Mouse (Mus musculus) kidney, postnatal 4 days (tissue): ENCODE measurements around the gene Gm48551.

Experiments
- DNase-seq, 2 experiments: peaks; one replicate each; pipeline ENCODE4 v3.0.0; 2021; ENCODE audit warnings: mixed read lengths in 2 of 2

The Gm48551 gene

DNA sequence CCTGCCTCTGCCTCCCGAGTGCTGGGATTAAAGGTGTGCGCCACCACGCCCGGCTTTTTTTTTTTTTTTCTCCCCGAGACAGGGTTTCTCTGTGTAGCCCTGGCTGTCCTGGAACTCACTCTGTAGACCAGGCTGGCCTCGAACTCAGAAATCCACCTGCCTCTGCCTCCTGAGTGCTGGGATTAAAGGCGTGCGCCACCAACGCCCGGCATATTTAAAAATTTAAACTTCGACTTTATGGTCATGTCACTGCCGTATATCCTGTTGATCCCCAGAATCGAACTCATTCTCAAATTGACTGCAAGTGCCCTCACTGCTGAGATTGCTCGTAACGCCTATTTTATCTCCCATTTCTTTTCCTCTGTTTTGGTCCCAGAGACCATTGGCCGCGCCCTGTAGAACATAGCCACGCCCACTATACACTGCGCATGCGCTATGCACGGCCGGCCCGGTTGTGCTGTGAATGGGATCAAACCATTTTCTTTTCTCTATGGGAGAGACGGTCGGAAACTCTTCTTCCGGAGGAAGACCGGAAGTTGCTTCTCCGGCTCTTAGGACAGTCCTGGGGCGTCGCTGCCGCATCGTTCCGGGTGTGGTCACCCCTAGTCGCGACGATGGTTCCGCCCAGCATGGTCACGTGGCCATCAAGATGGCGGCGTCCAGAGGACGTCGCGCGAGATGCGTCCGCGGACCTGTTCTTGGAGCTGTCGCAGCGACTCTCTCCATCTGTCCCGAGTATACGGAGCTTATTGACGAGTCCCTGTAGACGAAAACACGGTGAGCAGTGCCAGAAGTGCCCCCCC lies at the start of gene Gm48551, which contains the start of gene Dohh:
Gene Gm48551 (plus strand): TSS at position 665 of the 803 bp plus-strand sequence.
Gene Dohh (plus strand): TSS at position 627 of the 803 bp plus-strand sequence.
- DNase-seq, result peak; percentile 100

DNA sequence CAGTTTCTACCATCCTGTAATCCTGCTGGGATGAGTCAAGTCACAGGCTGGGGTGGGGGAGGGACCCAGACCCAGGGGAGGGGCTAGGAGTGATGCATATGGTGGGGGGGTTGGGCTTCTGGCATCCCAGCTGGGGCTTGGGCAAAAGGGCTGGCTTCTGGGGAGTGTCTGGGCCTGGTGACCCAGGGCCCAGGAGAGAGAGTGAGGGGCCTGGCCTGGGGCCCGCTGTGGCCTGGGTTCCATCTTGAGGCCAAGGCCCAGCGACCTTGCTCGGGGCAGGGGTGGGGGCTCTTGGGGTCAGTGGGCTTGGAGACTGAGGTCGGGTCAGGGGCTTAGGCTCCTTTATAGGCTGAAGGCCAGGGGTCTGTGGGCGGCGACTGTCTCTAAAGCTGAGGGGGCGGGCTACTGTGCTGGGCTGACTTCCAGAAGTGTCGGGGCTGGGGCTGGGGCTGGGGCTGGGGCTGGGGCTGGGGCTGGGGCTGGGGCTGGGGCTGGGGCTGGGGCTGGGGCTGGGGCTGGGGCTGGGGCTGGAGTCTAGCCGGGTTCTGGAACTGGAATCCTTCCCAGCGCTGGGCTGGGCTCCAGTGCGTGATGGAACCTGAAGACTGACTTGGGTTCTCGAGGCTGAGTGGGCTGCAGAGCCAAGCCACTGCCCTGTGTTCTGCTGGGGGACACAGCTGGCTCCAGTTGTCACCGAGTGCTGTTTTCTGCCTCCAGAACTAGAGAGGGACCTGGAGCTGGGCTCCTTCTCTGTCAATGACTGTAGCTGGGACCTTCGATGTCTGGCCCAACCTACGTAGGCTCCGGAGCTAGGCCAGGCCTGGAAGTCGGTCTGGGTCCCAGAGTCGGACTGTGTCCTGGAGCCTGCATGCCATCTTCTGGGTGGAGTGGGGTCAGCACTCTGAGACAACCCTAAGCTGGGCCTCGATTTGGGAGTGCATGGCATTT lies 48.6 kb upstream of the Gm48551 start:
- peak; percentile 57 to 71 for DNase-seq

DNA sequence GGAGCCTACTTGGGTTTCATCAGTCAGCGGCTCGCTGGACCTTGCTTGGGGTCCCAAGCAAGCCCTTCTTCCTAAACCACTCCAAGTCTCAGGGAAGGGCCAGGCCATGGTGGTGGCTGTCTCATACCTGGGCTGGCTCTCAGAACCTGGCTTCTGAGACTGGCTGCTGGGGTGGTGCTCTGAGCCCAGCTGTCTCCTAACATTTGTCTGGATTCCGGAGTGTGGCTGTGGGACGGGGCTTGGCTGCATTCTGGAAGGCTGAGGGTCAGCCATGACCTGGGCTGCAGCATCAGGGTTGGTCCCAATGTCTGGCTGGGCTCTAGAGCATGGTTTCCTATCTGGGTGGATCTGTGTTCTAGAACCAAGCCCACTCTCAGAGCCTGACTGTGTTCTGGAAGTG lies 47.7 kb upstream of the Gm48551 start:
- no peak for DNase-seq

DNA sequence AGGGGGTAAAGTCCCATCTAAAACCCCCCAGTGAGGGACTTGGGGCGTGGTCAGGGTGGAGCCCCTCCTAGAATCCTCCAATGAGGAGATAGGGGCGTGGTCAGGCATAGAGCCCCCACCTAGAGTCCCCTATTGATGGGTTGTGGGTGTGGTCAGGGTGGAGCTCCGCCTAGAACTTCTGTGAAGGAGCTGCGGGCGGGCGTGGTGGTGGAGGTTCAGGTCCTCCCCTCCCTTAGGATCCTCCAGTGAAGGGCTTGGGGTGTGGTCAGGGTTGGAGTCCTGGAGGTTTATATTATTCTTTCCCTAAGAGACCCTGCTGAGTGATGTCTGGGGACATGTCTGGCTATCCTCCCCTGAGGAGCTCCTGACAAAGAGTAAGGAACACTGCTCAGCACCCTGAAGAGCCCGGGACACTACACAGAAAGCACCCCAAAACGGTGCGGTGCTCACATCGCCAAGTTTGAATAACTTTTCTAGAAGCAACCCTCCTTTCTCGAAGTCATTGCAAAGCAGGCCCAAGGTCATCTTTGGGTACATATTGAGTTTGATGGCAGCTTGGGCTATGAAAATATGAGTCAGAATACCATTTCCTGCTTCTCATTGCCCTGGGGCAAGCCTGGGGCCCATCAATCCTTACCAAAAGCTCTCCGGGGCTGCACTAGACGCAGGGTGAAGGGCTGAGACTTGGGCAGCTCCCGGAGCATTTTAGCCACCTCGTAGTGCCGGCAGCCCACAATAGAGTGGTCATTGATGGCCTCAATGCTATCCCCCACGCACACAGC lies 43.5 kb upstream of the Gm48551 start:
- no peak for DNase-seq

DNA sequence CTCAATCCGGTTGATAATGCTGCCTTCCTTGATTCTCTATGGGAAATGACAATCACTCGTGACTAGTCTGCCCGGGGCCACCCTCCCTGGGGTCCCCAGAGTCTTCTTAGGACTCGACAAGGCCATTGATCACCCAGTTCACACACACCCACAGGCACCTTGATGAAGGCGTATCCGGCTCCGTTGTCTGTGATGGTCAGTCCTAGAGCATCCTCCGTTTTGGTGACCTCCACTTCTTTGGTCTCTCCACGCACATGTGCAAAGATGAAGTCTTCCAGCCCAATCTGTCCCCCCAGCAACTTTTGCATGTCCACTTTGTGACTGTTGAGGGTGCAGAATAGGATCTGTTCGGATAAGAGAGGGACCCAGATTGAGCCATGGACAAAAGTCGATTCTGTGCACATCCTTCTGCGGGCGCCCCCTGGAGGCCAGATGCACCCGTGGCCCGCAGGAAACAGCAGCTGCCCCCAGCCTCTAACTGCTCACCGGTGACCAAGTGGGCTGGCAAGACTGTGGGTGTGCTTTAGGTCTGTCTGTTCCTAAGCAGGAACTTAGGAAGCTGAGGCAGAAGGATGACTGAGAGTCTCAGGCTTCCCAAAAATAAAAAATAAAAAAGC lies 42.8 kb upstream of the Gm48551 start:
- peak; percentile 88 to 90 for DNase-seq

DNA sequence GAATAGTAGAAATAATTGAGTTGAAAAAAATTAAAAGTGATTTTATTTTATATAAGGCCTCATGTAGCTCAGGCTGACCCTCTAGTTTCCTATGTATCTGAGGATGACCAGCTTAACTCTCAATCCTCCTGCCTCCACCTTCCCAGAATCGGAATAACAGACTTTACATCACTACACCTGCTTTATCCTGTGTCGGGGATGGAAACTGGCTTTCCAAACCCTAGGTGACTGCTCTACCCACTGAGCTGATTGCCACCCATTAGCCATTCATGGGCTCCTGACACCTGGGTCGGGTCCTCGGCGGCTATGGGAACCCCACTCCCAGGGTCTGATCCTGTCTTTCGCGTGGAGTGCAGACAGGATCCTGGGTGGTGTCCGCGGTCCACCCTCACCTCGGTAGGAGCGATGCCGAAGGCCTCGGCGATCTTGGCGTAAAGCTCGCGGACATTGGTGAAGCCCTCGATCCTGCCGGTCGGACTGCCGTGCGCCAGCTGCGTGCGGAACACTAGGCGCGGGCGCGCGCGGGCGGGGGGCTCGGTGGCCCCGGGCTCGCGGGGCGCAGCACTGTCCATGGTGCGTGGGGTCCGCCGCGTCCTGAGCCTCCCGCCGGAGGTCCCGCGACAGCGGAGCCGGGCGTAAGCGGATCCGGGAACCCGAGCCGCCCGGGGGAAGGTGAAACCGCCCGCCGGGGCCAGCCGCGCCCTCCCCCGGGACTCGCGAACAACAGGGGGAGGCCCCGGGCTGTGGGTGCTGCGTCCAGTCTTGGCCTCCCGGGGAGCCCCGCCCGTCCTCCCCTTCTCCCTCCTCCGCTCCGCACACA lies 41.4 kb upstream of the Gm48551 start, which contains the start of gene Gipc3:
Gene Gipc3 (minus strand): TSS at position 581 of the 820 bp plus-strand sequence.
- no peak for DNase-seq

DNA sequence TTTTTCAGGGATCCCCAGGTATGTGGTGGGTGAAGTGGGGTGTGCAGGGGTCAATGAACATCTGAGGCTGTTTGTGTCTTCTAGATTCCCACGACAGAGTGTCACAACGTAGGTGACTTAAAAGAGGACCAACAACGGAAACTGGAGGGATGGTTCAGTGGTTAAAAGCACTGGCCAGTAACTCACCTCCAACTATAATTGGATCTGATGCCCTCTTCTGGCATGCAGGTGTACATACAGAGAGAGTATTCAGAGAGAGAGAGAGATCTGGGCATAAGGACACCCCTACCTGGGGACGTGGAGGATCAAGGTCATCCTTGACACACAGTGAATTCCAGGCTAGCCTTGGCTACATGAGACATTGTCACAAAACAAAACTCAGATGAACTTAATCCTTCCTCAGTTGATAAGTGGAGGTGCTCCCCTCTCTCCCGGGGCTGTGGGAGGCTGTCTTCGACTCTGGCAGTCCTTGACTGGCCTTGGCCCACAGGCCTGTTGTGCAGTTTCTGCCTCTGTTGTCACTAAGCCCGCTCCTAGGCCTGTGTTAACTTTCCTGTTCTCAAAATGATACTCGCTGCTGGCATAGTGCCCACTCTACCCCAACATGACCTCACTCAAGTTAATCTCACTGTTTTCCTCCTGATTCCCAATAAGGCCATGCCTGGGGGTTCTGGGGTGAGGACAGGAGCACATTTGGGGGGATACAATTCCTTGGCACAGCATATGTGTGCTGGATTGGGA lies 39.7 kb upstream of the Gm48551 start:
- no peak for DNase-seq

DNA sequence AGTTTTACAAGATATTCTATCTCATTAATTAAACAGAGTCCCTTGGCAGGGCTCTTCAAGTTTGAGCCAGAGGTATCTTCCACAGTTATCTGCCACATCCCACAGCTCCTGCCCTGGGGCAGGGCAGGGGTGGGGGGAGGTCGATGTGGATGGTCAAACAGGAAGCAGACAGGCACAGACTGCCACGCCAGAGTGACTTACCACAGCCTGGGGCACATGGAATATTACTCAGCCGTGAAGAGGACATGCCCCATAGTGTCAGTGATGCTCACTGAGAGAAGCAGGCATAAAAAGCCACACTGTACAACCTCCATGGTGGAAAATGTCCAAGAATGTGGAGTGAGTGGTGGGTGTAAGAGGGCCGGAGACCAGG lies 39.1 kb upstream of the Gm48551 start:
- DNase-seq, result no peak

DNA sequence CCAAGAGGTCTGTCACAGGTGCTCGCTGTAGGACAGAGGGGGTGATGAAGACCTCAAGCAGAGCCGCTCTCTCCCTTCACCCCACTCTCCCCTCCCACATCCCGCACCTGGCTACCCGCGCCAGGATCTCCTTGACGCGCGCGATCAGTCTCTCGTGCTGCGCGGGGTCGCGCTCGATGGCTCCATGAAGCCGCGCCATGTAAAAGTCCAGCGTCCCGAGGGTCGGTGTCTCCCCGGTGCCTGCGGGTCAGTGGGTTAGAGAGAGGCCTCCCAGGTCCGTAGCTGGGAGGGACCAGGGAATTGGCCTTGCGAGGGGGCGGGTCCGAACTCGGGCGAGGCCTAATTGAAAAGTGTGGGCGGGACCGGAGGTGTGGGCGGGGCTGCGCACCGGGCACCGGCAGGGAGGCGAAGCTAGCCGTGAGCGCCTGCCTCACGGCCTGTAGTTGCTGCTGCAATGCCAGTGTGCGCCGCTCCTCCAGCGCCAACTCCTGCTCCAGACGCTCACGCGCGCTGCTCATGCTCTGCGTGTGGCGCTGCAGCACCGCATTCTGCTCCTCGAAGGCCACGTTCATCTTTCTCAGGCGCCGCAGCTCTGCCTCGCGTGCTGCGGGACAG lies 37.7 kb upstream of the Gm48551 start:
- peak; percentile 86 to 91 for DNase-seq

DNA sequence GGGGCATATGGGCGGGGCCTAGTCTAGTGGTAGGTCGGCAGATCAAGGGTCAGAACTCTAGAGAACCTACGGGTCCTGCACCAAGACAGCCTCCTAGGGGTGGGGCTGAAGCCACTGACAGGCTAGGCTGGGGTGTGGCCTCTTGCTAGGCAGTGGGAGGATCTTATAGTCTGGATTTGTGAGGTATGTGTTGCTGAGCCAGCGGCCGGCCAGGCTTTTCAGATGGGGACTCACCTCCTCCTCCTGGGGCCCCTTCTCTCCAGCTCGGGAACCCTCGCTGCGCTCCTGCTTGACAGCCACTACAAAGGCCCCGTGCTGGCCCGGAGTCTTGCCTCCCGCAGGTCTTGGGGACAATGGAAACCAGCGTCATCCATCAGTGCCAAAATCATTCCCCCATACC lies 35.1 kb upstream of the Gm48551 start:
- DNase-seq, result peak; percentile 61 to 77

DNA sequence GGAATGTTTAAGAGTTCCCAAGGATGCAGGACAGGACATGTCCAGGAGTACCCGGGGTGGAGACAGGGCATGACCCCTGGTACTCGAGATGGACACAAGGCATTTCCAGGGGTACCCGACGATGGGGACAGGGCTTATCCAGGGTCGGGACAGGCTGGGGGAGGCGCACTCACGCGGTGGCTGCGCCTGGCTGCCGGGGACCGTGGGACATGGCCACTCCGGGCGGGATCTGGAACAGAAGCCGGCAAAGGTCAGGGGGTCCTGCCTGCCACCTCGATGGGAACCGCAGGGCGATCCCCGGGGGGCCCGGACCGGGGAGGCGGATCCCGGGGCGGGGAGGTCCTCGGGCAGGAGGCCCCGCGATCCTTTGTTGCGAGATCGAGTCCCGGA lies 34.3 kb upstream of the Gm48551 start:
- DNase-seq, result no peak

DNA sequence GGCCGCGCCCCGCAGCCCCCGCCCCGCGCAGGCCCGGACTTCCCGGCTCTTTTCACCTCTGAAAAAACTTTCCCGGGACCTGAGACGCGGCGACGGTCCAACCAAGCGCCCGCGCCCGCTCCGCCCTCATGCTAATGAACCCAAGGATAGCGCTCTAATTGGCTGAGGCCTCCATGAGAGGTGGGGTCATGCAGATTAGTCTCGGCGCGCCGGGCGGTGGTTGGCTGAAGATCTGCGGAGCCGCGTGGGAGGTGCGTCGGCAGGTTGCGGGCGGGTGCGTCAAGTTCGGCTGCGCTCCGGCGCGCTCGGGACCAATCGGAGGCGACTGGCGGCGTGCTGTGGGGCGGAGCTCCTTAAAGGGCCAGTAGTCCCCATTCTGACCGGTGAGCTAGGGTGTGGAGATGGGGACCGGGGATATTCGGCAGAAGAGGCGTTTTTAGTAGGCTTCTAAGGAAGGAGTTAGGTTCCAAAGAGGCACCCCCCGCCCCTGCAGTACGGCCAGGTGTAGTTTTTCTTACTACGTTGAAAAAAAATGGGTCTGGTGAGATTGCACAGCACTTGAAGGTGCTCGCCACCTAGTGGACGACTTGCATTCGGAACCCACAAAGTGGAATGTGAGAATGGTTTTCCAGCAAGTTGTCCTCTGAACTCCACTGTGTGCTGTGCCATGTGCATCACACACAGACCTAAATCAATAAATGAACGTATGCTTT lies 33.8 kb upstream of the Gm48551 start, which contains the start of gene Hmg20b:
Gene Hmg20b (minus strand): TSS at position 130 of the 713 bp plus-strand sequence.
- DNase-seq, result peak; percentile 99 to 100

DNA sequence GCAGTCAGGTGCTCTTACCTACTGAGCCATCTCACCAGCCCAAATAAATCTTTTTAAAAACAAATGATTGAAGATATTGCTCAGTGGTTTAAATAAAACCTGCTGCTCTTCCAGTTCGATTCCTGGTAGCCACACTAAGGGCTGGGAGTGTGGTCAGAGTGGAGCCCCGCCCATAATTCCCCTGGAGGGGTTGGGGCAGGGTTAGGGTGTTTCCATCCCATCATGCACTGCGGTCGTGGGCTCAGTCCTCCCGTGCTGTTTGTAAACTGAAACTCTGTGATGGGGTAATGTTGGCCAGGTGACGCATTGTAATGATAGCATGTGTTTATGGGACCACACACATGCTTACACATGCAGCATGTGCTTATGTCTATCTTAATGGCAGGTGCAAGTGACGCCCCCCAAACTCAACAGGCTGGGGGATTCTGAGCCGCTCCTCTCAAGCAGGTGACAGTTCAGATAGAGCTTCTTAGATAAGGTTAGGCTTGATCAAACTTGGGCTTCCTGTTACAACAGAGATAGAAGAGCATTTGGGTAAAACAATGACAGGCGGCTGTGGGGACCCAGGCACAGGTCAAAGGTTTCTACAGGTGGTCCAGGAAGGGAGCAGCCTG lies 32.5 kb upstream of the Gm48551 start:
- DNase-seq, result no peak

DNA sequence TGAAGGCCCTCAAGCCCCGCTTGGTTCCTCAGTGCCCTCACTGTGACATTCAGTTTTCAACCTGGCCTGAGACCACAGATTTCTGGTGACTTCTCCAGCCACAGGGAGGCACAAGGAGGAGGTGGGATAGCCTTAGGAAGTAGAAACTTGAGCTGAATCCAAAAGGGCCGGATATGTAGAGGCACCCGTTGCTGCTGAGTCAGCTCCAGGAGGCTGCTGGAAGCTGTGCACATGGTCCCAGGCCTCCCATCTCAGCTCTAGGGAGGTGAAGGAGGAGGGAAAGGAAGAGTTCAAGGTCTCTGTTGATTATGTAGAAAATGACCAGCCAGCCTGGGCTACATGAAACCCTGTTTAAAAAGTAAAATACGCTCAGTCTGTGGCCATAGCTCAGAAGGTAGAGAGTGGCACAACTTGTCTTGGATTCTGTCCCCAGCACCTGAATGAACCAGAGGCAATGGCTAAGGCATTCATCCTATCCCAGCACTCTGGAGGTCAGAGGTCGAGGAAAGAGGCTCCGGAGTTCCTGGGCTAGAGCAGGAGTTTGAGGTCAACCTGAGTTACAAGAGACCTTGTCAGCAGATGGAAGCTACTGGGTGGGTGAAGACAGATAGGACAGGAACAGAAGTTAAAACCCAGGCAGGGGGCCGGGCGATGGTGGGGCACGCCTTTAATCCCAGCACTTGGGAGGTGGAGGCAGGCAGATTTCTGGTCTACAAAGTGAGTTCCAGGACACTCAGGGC lies 29.4 kb upstream of the Gm48551 start:
- no peak for DNase-seq

DNA sequence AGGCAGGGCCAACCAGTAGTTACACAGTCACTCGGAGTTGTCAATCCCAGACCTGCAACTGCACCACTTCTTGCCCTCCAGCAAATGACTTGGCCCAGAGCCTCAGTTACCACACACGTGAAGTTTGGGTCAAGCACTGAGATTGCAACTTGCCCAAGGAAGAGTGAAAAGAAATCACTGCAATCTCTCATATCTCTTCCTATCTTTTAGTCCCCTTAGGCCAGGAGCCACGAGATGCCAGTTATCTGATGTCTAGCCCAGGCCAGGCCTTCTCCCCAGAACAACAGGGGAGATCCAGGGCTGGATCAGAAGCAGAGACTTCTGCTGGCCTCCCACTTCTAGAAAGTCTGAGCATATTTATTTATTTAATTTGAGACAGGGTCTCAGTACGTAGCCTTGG lies 28.7 kb upstream of the Gm48551 start:
- DNase-seq, result no peak

DNA sequence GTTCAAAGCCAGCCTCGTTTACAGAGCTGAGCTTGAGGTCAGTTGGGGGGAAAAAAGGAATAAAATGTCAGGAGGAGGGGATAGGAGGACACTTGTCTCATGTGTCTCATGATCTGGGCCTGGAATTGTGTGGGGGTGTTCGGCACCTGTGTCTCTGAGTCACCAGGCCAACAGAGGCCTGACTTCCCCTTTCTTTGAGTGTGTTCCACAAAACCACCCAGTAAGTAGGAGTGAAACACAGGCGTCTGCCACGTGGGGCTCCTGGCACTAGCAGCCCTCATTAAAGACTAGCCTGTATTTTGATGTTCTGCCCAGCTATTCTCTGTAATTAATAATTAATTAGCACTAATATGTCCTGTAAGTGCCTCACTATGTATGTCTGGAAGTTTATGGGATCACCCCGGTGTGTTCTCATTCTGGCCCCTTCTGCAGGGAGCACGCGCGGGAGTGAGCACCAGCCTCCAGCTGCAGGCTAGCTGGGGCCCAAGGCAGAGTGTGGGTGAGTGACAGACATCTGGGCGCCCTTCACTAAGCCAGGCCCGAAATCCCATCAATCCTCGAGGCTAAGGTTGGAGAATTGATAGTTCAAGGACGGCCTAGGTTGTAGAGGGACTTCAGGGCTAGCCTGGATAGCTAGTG lies 27.8 kb upstream of the Gm48551 start:
- DNase-seq, result no peak

DNA sequence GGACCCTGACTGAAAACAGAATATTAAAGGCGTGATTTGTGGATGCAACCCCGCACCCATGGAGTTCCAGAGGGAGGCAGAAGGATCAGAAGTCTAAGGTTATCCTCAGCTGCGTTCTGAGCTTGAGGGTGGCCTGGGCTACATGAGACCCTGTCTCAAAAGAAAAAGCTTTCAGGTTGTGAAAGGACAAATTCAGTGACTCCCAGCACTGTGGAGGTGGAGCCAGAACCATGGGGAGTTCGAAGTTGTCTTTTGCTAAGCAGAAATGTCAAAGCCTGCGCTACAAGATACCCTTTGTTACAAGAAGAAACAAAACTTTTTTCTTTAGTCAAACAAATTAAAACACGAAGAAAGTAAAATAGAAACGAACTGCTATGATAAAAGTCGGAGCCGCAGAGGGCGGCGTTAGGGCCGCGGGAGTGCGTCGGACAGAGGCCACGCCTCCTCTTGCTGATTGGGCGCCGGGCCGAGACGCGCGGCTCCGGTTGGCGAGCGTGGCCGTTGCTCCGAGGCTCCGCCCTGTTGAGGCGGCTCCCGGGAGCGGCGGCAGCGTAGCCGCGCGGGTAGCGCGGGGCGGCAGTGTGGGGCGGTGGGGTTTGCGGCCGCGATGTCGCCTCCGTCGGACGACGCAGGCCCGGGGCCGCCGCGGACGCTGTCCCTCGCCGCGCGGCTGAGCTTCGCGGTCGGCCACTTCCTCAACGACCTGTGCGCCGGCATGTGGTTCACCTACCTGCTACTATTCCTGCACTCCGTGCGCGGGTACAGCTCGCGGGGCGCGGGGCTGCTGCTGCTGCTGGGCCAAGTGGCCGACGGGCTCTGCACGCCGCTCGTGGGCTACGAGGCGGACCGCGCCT lies 27.0 kb upstream of the Gm48551 start, which contains the start of gene Mfsd12:
Gene Mfsd12 (plus strand): TSS at position 501 of the 854 bp plus-strand sequence.
- peak; percentile 92 to 96 for DNase-seq
